13 mouse cellular contexts compared by ENCODE assay signal in genomic region chr2:34669203-34669746, GRCm38 (mm10).
DNase-seq lines count a peak whose midpoint lies in the region; ATAC-seq and TF ChIP-seq lines count a peak whose summit lies in the region.
"Had no signal": no experiment of that assay in that cellular context is flagged by ENCODE, and none has a peak within 500 bp of the region (broad histone marks: within the 10 kb centered on the region; RNA-seq: fewer than 3 reads in every experiment).

No protein-coding gene starts in this region.

- H3K4me3 ChIP-seq in embryonic facial prominence, embryonic 14.5 days (ENCODE audit: low read depth, low read length) = no peak overlapping the region
- H3K4me3 ChIP-seq in embryonic facial prominence, embryonic 10.5 days = no peak overlapping the region
- no peak overlapping the region for H3K4me3 ChIP-seq in intestine, embryonic 15.5 days (replicated peaks)
- H3K4me3 ChIP-seq in intestine, postnatal 0 days (ENCODE audit: low read depth, low read length) = no peak overlapping the region
- H3K4me3 ChIP-seq in stomach, embryonic 16.5 days (replicated peaks; ENCODE audit: low read length) = no peak overlapping the region
- H3K4me3 ChIP-seq in stomach, postnatal 0 days (ENCODE audit: low read depth, low read length) = no peak overlapping the region
- H3K4me3 ChIP-seq: limb, embryonic 12.5 days; liver, embryonic 15.5 days had no signal

- H3K27me3 ChIP-seq in embryonic facial prominence, embryonic 14.5 days (replicated peaks; ENCODE audit: control insufficient read depth, insufficient read depth, low read length) = no peaks in the 10 kb centered on the region
- peaks cover 34% of the 10 kb centered on the region for H3K27me3 ChIP-seq in embryonic facial prominence, embryonic 10.5 days (replicated peaks; ENCODE audit: low read depth, poor library complexity, severe bottlenecking)
- peaks cover 3% of the 10 kb centered on the region; the same call in 1 of the 2 replicates for H3K27me3 ChIP-seq in intestine, embryonic 15.5 days (replicated peaks)
- no peaks in the 10 kb centered on the region for H3K27me3 ChIP-seq in intestine, postnatal 0 days (replicated peaks; ENCODE audit: control insufficient read depth, insufficient read depth, low read length)
- no peaks in the 10 kb centered on the region for H3K27me3 ChIP-seq in stomach, embryonic 16.5 days (ENCODE audit: control insufficient read depth, insufficient read depth, low read length)
- no peaks in the 10 kb centered on the region for H3K27me3 ChIP-seq in stomach, postnatal 0 days (ENCODE audit: control insufficient read depth, insufficient read depth, low read length)

- no peaks in the 10 kb centered on the region for H3K36me3 ChIP-seq in embryonic facial prominence, embryonic 14.5 days (ENCODE audit: control insufficient read depth, insufficient read depth, low read length)
- peaks cover 9% of the 10 kb centered on the region for H3K36me3 ChIP-seq in embryonic facial prominence, embryonic 10.5 days (replicated peaks)
- 0 out of 2 replicates have a peak, but pooled peaks cover 3% of the 10 kb centered on the region for H3K36me3 ChIP-seq in intestine, embryonic 15.5 days
- no peaks in the 10 kb centered on the region for H3K36me3 ChIP-seq in intestine, postnatal 0 days (ENCODE audit: control insufficient read depth, insufficient read depth)
- H3K36me3 ChIP-seq in stomach, embryonic 16.5 days (ENCODE audit: control insufficient read depth, insufficient read depth, low read length) = no peaks in the 10 kb centered on the region
- H3K36me3 ChIP-seq in stomach, postnatal 0 days (ENCODE audit: control insufficient read depth, insufficient read depth, low read length) = no peaks in the 10 kb centered on the region

- no peak for TF ChIP-seq CTCF in intestine, postnatal 0 days (IDR thresholded peaks at IDR 0.05; ENCODE audit: low read depth)
- no peak for TF ChIP-seq CTCF in stomach, postnatal 0 days (IDR thresholded peaks at IDR 0.05; ENCODE audit: low read depth)

- TF ChIP-seq EP300 in stomach, postnatal 0 days (optimal IDR thresholded peaks at IDR 0.05) = no peak

- H3K27ac ChIP-seq in embryonic facial prominence, embryonic 14.5 days (replicated peaks; ENCODE audit: low read depth, low read length) = no peak overlapping the region
- no peak overlapping the region for H3K27ac ChIP-seq in embryonic facial prominence, embryonic 10.5 days (replicated peaks)
- no peak overlapping the region for H3K27ac ChIP-seq in intestine, embryonic 15.5 days
- H3K27ac ChIP-seq in intestine, postnatal 0 days (ENCODE audit: low read depth, low read length) = no peak overlapping the region
- no peak overlapping the region for H3K27ac ChIP-seq in stomach, embryonic 16.5 days (ENCODE audit: low read length)
- no peak overlapping the region for H3K27ac ChIP-seq in stomach, postnatal 0 days (replicated peaks)
- H3K27ac ChIP-seq: limb, embryonic 12.5 days; liver, embryonic 15.5 days had no signal

- DNase-seq in embryonic facial prominence, embryonic 14.5 days (ENCODE audit: low spot score) = no peak
- no peak for DNase-seq in embryonic facial prominence, embryonic 10.5 days (ENCODE audit: low spot score)
- no peak for DNase-seq in stomach, postnatal 0 days (ENCODE audit: low spot score)
- no peak for DNase-seq in right cerebral cortex, postnatal 36 days (ENCODE audit: low spot score in 2 of 2)
- DNase-seq in cerebellum, postnatal 14 days = no peak
- DNase-seq: adrenal gland, postnatal 10 days; cerebellum, adult 18-20 months; kidney, adult 2 months had no signal

- peak; percentile 9; the same call in 1 of the 2 replicates for ATAC-seq in embryonic facial prominence, embryonic 14.5 days (ENCODE audit: low read depth)
- ATAC-seq in intestine, embryonic 15.5 days = no peak
- ATAC-seq in intestine, postnatal 0 days = no peak
- ATAC-seq in stomach, embryonic 16.5 days (ENCODE audit: insufficient read depth, low FRiP score) = no peak
- ATAC-seq in stomach, postnatal 0 days (ENCODE audit: low FRiP score, low TSS enrichment) = no peak

- H3K4me2 ChIP-seq in embryonic facial prominence, embryonic 14.5 days (ENCODE audit: low read depth, low read length) = no peak overlapping the region
- peak overlapping the region; percentile 11; the same call in 1 of the 2 replicates for H3K4me2 ChIP-seq in intestine, embryonic 15.5 days (replicated peaks)
- H3K4me2 ChIP-seq in intestine, postnatal 0 days (replicated peaks; ENCODE audit: low read depth) = no peak overlapping the region
- no peak overlapping the region for H3K4me2 ChIP-seq in stomach, embryonic 16.5 days (ENCODE audit: low read depth, low read length)
- H3K4me2 ChIP-seq in stomach, postnatal 0 days (replicated peaks; ENCODE audit: low read depth) = no peak overlapping the region
- H3K4me2 ChIP-seq: limb, embryonic 12.5 days; liver, embryonic 15.5 days had no signal

- H3K9ac ChIP-seq in embryonic facial prominence, embryonic 14.5 days (ENCODE audit: low read depth, low read length) = no peak overlapping the region
- H3K9ac ChIP-seq in intestine, embryonic 15.5 days = no peak overlapping the region
- no peak overlapping the region for H3K9ac ChIP-seq in intestine, postnatal 0 days (ENCODE audit: low read depth, low read length)
- H3K9ac ChIP-seq in stomach, embryonic 16.5 days (ENCODE audit: low read length) = 0 out of 2 replicates have a peak overlapping the region, but pooled peaks have one; percentile 3
- no peak overlapping the region for H3K9ac ChIP-seq in stomach, postnatal 0 days (ENCODE audit: low read length)
- H3K9ac ChIP-seq: limb, embryonic 12.5 days; liver, embryonic 15.5 days had no signal

- H3K4me1 ChIP-seq in embryonic facial prominence, embryonic 14.5 days (ENCODE audit: control insufficient read depth, insufficient read depth, low read length) = peaks cover 8% of the 10 kb centered on the region; the same call in 1 of the 2 replicates
- peaks cover 34% of the 10 kb centered on the region for H3K4me1 ChIP-seq in embryonic facial prominence, embryonic 10.5 days
- peaks cover 17% of the 10 kb centered on the region for H3K4me1 ChIP-seq in intestine, embryonic 15.5 days (replicated peaks)
- H3K4me1 ChIP-seq in intestine, postnatal 0 days (replicated peaks; ENCODE audit: control insufficient read depth, insufficient read depth, low read length) = 0 out of 2 replicates have a peak, but pooled peaks cover 4% of the 10 kb centered on the region
- H3K4me1 ChIP-seq in stomach, embryonic 16.5 days (ENCODE audit: control insufficient read depth, insufficient read depth, low read length) = peaks cover 7% of the 10 kb centered on the region; the same call in 1 of the 2 replicates
- H3K4me1 ChIP-seq in stomach, postnatal 0 days (replicated peaks; ENCODE audit: control insufficient read depth, insufficient read depth) = no peaks in the 10 kb centered on the region

- no peaks in the 10 kb centered on the region for H3K9me3 ChIP-seq in embryonic facial prominence, embryonic 14.5 days (ENCODE audit: control insufficient read depth, low read length)
- H3K9me3 ChIP-seq in embryonic facial prominence, embryonic 10.5 days = no peaks in the 10 kb centered on the region
- no peaks in the 10 kb centered on the region for H3K9me3 ChIP-seq in intestine, embryonic 15.5 days
- no peaks in the 10 kb centered on the region for H3K9me3 ChIP-seq in intestine, postnatal 0 days (ENCODE audit: control insufficient read depth)
- no peaks in the 10 kb centered on the region for H3K9me3 ChIP-seq in stomach, embryonic 16.5 days (replicated peaks; ENCODE audit: control insufficient read depth, low read length)
- H3K9me3 ChIP-seq in stomach, postnatal 0 days (ENCODE audit: control insufficient read depth, low read length) = no peaks in the 10 kb centered on the region
- H3K9me3 ChIP-seq: limb, embryonic 12.5 days; liver, embryonic 15.5 days had no signal

- 52% methylated on average over 8 of the region's 8 CpGs for WGBS in embryonic facial prominence, embryonic 14.5 days
- WGBS in embryonic facial prominence, embryonic 10.5 days = 68% methylated on average over 8 of the region's 8 CpGs
- WGBS in intestine, embryonic 15.5 days = 42% methylated on average over 8 of the region's 8 CpGs
- 47% methylated on average over 8 of the region's 8 CpGs for WGBS in intestine, postnatal 0 days
- 45% methylated on average over 8 of the region's 8 CpGs for WGBS in stomach, embryonic 16.5 days
- WGBS in stomach, postnatal 0 days = 39% methylated on average over 8 of the region's 8 CpGs
